Mouse (Mus musculus) liver, embryonic 14.5 days (tissue): ENCODE data around the gene Nav2. TPM values are rescaled to one million over a fixed set of nuclear protein-coding genes. Genes with fewer than 3 reads are reported as not detected.

Experiments
- ATAC-seq: fragments of 200-750 bp; cut with Nextera tagmentation; 2 replicates; pipeline ENCODE4 v1.8.0; 2017; ENCODE audit warnings: moderate number of reproducible peaks, mild to moderate bottlenecking, moderate library complexity; ENCODE audit not compliant: insufficient read depth
- DNase-seq, 3 experiments: peaks; one replicate each; pipeline ENCODE4 v3.0.0-alpha.2; 2012 to 2013; ENCODE audit warnings: low read depth in 3 of 3, low spot score in 3 of 3
- H3K27ac ChIP-seq: fragments of 300-500 bp; sonication (generic); 2 replicates; pipeline ENCODE4 v1.5.1; 2014; ENCODE audit warnings: moderate library complexity, mild to moderate bottlenecking, control low read depth, inconsistent platforms
- H3K27me3 ChIP-seq: fragments of 300-500 bp; sonication (generic); 2 replicates; pipeline ENCODE4 v1.6.1; 2014; ENCODE audit warnings: mild to moderate bottlenecking, low read length, moderate library complexity; ENCODE audit not compliant: control insufficient read depth, insufficient read depth
- H3K36me3 ChIP-seq: fragments of 300-500 bp; sonication (generic); replicated peaks from 2 replicates; pipeline ENCODE4 v1.6.1; 2014; ENCODE audit warnings: low read depth; ENCODE audit not compliant: control insufficient read depth, insufficient read depth
- H3K4me1 ChIP-seq, 2 experiments: fragments of 200-500 bp in 1 of 2; fragments of 300-500 bp in 1 of 2; sonication (generic) in 1 of 2; replicated peaks; 2 replicates each; pipeline ENCODE4 v1.6.1; 2012 to 2014; ENCODE audit warnings: antibody characterized with exemption in 1 of 2, inconsistent platforms in 1 of 2, low read length in 1 of 2; ENCODE audit not compliant: control insufficient read depth in 2 of 2, insufficient read depth in 2 of 2
- H3K4me2 ChIP-seq: fragments of 300-500 bp; sonication (generic); 2 replicates; pipeline ENCODE4 v1.6.1; 2014; ENCODE audit warnings: low read depth, mild to moderate bottlenecking, control low read depth, moderate library complexity
- H3K4me3 ChIP-seq, 2 experiments: fragments of 200-500 bp in 1 of 2; fragments of 300-500 bp in 1 of 2; sonication (generic) in 1 of 2; 2 replicates each; pipeline ENCODE4 v1.5.1; 2012 to 2014; ENCODE audit warnings: low read depth in 2 of 2, low read length in 2 of 2, mild to moderate bottlenecking in 2 of 2, control low read depth in 1 of 2, inconsistent platforms in 1 of 2, moderate library complexity in 1 of 2; ENCODE audit not compliant: insufficient read depth in 1 of 2
- H3K9ac ChIP-seq: fragments of 300-500 bp; sonication (generic); replicated peaks from 2 replicates; pipeline ENCODE4 v1.6.1; 2014; ENCODE audit warnings: mild to moderate bottlenecking, control low read depth, moderate library complexity
- H3K9me3 ChIP-seq: fragments of 300-500 bp; sonication (generic); 2 replicates; pipeline ENCODE4 v1.6.1; 2016; ENCODE audit warnings: low read length, mixed read lengths; ENCODE audit not compliant: control insufficient read depth
- CTCF ChIP-seq: IDR thresholded peaks from 2 replicates; pipeline ENCODE4 v1.5.1; 2016; ENCODE audit warnings: antibody characterized with exemption, low read depth, control low read depth
- EP300 ChIP-seq: IDR thresholded peaks from 2 replicates; pipeline ENCODE4 v1.6.1; 2016; ENCODE audit warnings: antibody characterized with exemption, low read depth
- WGBS: fragments of 180-500 bp; shearing (Covaris S2); extraction: QIAGEN DNeasy Blood & Tissue Kit; methylation state at CpG from one replicate; pipeline ENCODE4 v1.1.7; 2014; ENCODE audit not compliant: insufficient replicate concordance; 5-methylcytosine and 5-hydroxymethylcytosine counted together
- polyA plus RNA-seq, 2 experiments: library from polyadenylated mRNA; depleted of rRNA in 1 of 2; stranded (reverse) in 1 of 2; unstranded in 1 of 2; fragments of >200 nt; fragmentation: Nextera tagmentation in 1 of 2; extraction: Ambion mirVana in 1 of 2; gene quantifications; 2 replicates each; pipeline versions ENCODE4 v1.2.1 to v1.2.3; 2012 to 2014

Nav2 gene
- polyA plus RNA-seq, 2 experiments: 1.5 to 1.6 TPM

- H3K4me3 ChIP-seq: no peak overlapping the region
- H3K27me3 ChIP-seq: no peaks in the 10 kb centered on the region
- TF ChIP-seq EP300 (no peak), CTCF (no peak)
- H3K9ac ChIP-seq: no peak overlapping the region
- no peak for DNase-seq
- H3K36me3 ChIP-seq: no peaks in the 10 kb centered on the region
- 70% methylated on average over 11 of the region's 11 CpGs for WGBS
- peaks cover 0 to 10% of the 10 kb centered on the region in 2 experiments; a peak in 2 of 4 replicates for H3K4me1 ChIP-seq
- no peak overlapping the region for H3K27ac ChIP-seq
- ATAC-seq: no peak
- no peaks in the 10 kb centered on the region for H3K9me3 ChIP-seq
- H3K4me2 ChIP-seq: no peak overlapping the region
Measured at GRCm38 (mm10) chr7:49163789-49164188, 255.3 kb downstream of the Nav2 start.

DNA sequence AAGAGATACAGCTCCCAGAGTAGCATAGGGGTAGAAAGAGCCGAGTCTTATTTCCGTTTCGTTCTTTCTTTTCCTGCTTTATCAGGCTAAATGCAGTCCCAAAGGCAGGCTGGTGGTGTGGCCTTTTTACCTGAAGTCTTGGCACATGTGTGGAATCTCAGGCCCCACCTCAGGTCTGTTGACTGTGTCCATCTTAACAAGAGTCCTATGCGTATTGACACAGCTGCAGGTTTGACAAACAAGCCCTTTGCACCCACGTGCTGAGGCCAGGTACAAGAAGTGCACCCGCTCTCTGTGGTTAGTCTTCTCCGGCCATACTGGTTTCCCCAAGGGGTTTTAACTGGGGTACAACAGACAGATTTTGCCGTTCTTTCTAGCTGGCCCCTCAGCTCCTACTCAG is 256.4 kb downstream of the Nav2 start:
- no peak overlapping the region for H3K27ac ChIP-seq
- peaks cover 0 to 10% of the 10 kb centered on the region in 2 experiments; a peak in 2 of 4 replicates for H3K4me1 ChIP-seq
- H3K27me3 ChIP-seq: no peaks in the 10 kb centered on the region
- H3K9ac ChIP-seq: no peak overlapping the region
- H3K9me3 ChIP-seq: no peaks in the 10 kb centered on the region
- DNase-seq (no peak), ATAC-seq (no peak)
- WGBS: 65% methylated on average over 8 of the region's 8 CpGs
- no peak overlapping the region for H3K4me3 ChIP-seq
- H3K36me3 ChIP-seq: no peaks in the 10 kb centered on the region
- no peak for TF ChIP-seq CTCF
- no peak for TF ChIP-seq EP300
- no peak overlapping the region for H3K4me2 ChIP-seq

DNA sequence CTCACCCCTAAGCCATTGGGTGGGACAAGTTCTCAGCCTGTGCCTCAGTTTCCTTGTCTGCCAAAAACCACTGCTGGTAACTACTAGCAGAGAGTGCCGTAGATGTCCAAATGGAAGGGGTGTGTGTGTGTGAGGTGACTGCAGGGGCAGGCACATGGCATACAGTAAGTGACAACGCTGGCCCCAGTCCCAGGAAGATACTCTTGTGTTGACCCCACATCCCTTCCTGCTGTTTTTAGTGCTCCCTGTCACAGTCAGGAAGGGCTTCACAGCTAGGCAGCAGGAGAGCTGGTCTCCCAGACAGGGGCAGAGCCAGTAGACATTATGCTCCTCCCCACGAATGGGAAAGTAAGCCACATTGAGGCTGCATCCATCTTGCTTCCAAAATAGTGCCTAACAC is 264.4 kb downstream of the Nav2 start:
- DNase-seq (no peak), ATAC-seq (no peak)
- Histone ChIP-seq H3K36me3 (no peaks in the 10 kb centered on the region), H3K4me3 (no peak overlapping the region), H3K4me2 (no peak overlapping the region), H3K27me3 (no peaks in the 10 kb centered on the region), H3K4me1 (no peaks in the 10 kb centered on the region; a peak in 1 of 4 replicates), H3K27ac (no peak overlapping the region), H3K9me3 (no peaks in the 10 kb centered on the region), H3K9ac (no peak overlapping the region)
- WGBS: 43% methylated on average over 3 of the region's 3 CpGs
- no peak for TF ChIP-seq CTCF
- no peak for TF ChIP-seq EP300

DNA sequence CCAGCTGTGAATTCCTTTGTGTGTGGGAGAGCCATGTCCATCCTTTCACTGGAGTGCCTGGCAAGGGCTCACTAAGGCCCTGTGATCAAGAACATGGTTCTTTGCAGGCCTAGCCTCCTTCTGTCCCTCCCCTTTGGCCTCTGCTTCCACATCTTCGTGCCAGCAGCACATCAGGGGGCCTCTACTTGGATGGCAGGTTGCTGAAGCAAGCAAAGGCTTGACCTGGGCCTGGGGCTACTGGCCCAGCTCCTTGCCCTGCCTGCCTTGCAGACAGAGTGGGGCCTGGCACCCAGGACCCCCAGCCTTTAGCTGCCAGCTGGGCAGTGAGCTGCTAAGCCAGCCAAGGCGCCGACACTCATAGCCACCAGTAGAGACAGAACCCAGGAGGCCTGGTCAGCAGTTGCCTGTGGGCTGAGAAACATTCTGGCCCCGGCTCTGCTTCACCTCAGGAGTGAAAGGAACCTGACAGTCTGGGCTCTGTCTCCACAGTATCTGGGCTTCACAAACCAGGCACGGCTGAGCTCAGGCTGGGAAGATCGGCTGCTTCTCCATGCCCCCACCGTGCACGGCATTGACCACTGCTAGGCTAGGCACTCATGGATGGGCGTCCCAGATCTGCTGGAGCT is 267.4 kb downstream of the Nav2 start:
- H3K27ac ChIP-seq: no peak overlapping the region
- H3K9me3 ChIP-seq: no peaks in the 10 kb centered on the region
- no peaks in the 10 kb centered on the region; a peak in 1 of 4 replicates for H3K4me1 ChIP-seq
- no peak overlapping the region for H3K4me3 ChIP-seq
- H3K27me3 ChIP-seq: no peaks in the 10 kb centered on the region
- DNase-seq: no peak
- no peak overlapping the region for H3K9ac ChIP-seq
- TF ChIP-seq EP300 (no peak), CTCF (no peak)
- no peaks in the 10 kb centered on the region for H3K36me3 ChIP-seq
- WGBS: 69% methylated on average over 9 of the region's 9 CpGs
- no peak for ATAC-seq
- no peak overlapping the region for H3K4me2 ChIP-seq

DNA sequence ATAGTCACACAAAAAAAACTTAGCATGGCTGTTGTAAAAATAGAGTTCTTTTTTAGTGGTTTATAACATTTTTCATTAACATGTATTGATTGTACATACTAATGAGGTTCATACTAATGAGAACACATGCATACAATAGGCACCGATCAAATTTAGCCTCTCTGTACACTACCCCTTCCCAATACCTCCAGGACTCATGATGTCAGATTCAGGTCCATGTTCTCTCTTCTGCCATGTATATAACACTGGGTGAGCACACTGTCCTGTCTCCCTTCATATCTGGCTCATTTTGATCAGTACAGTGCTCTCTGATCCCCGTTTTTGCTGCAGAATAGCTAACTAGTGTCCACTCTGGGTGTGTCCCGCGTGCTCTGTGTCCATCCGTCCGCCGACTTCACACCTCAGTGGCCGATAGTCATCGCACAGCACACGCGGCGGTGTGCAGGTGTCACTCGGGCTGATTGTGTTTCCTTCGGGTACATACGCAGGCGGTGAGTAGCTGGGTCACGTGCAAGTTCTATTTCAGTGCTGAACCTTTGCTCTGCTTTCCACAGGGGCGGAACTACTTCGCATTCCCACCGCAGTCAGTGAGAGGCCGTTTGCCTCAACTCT is 268.2 kb downstream of the Nav2 start:
- ATAC-seq (no peak), DNase-seq (no peak)
- H3K4me1 ChIP-seq: no peaks in the 10 kb centered on the region; a peak in 1 of 4 replicates
- no peak for TF ChIP-seq EP300
- TF ChIP-seq CTCF: no peak
- no peak overlapping the region for H3K27ac ChIP-seq
- H3K27me3 ChIP-seq: no peaks in the 10 kb centered on the region
- no peak overlapping the region for H3K4me3 ChIP-seq
- WGBS: 79% methylated on average over 21 of the region's 21 CpGs
- H3K36me3 ChIP-seq: no peaks in the 10 kb centered on the region
- no peak overlapping the region for H3K4me2 ChIP-seq
- no peaks in the 10 kb centered on the region for H3K9me3 ChIP-seq
- H3K9ac ChIP-seq: no peak overlapping the region
